Mouse (Mus musculus): ENCODE measurements around the gene Rpa2.
A peak's percentile ranks its signal among the peaks of the same experiment; 100 is the strongest.

Gene Rpa2

DNA sequence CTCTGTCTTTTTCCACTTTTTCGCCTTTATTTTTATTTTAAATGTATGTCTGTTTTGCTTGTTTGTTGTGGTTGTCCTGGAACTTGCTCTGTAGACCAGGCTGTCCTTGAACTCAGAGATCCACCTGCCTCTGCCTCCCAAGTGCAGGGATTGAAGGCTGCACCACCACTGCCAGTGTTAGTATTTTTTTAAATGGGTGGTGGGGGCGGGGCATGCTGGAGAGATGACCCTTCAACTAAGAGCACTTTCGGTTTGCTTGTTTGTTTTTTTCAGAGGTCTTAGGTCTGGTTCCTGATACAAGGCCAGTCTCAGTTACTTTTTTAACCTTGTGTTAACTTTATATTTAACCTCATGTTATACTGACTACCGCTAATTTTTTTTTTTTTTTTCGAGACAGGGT is 37.0 kb downstream of the Rpa2 start:
- no peak for DNase-seq

DNA sequence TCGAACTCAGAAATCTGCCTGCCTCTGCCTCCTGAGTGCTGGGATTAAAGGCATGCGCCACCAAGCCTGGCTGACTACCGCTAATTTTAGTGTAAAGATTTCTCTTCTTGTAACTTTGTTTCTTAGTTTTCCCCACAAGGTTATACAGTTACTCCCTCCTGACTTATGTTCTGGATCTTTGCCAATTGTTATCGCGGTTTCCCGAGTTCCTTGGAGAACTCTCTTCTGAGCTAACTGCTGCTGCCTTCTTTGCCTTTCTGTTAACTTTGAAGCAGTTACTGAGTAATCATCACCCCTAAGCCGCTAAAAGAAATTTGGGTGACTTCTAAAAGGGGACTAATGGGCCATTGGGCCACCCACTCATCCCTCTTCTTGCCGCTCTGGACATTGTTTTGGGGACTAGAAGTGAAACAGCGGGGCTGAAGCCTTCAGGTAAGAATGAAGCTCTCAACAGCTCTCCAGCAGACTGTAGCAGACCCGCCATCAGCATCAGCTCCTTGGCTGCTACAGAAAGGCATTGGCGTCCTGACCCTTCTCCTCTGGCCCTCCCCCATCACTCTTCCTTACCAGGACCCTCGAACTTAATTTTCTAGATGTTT is 37.6 kb downstream of the Rpa2 start:
- DNase-seq: no peak

DNA sequence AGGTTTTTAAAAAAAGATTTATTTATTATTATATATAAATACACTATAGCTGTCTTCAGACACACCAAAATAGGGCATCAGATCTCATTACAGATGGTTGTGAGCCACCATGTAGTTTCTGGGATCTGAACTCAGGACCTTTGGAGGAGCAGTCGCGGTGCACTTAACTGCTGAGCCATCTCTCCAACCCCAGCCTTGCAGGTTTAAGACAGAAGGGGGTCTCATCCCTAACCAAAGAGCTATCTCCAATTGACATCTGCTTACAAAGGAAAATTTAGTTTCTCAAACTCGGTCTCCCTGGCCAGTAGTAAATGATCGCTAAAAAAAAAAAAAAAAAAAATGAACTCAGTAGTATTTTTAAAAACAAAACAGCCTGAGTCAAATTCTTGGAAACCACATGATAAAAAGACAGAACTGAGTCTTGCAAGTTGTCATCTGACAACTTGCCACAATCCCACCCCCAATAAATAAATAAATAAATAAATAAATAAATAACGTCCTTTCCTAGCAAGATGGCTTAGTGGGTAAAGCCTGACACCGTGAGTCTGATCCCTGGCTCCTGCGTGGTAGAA is 38.6 kb downstream of the Rpa2 start:
- DNase-seq: no peak

DNA sequence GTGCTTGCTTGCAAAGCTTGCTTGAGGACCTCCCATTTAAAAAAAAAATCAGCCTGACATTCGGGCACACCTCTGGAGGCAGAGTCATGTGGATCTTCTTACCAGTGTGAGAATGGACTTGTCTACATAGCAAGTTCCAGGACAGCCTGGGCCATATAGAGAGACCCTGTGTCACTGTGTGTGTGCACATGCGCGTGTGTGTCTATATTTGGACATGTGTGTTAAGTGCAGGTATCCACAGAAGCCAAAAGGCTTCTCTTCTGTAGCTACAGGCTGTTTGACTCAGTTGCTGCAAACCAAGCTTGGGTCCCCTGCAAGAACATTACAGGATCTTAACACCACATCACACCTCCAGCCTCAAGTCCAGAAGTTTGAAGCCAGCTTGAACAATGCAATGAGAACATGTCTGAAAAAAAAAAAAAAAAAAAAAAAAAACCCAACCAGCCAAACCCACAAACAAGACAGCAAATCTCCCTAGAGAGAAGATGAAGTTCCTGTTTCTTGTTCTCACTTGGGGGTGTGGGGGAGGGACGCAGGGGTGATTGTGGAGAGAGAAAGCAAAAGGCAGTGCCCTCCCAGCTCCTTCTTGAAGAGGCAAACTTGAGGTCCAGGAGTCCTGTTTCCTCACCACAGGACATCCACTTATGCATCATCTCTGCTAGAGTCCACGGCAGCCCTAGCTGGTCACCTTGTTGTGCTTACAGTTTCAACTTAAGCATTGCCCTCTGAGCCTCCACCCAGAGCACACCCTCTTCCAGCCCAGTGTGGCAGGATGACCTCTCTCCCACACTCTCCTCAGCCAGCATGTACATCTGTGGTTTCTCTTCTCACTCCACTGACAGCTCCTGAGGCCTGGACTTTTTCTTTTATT is 39.9 kb downstream of the Rpa2 start:
- peak; percentile 28 for DNase-seq

DNA sequence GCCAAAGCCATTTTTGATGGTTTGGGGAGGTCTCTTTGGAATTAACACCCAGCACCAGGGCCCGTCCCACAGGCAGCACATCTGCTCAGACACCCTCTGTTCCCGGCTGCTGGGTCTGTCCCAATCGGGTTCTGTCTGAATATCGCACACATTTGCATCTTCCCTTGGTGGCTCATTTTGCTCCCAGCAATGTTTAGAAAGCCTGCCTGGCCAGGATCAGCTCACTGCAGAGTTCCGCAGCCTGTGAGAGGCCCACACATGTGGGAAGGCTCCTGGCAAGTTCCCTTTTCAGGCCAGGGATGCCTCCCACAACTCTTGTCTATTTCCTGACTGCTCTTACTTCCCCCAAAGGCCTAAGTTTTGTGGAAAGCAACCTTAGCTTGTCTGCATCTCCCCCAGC is 41.5 kb downstream of the Rpa2 start:
- peak; percentile 73 for DNase-seq

DNA sequence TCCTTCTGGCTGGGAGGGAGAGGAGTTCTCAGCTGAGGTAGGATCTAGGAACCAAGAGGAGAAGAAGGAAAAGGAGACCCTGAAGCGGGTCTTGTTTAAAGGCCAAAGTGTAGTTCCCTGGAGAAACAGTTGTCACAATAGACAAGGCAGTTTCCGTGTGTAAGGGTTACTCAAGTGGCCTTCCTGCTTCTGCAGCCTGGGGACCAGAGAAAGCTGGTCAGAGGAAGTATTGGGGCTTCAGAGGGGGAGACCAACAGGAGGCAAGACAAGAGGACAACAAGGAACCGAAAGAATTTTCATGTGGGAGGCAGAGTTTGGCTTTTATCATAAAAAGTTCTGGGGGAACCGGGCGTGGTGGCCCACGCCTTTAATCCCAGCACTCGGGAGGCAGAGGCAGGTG is 48.3 kb downstream of the Rpa2 start:
- DNase-seq: peak; percentile 27

DNA sequence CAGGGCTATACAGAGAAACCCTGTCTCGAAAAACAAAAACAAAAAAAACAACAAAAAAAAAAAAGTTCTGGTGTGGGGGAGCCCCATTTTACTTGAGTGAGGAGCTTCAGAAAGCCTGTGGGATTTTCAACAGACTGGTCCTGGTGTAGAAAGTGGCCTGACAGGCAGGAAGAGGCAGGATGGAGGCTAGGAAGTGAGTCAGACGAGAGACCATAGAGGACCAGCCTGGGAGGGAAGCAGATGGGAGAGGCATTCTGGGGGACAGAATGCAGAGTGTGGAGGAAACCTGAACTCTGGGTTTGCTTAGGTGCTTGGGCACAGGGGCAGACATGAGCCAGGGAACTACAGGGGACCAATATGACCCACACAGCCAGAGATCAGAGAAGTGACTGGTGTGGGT is 48.7 kb downstream of the Rpa2 start:
- DNase-seq: no peak

DNA sequence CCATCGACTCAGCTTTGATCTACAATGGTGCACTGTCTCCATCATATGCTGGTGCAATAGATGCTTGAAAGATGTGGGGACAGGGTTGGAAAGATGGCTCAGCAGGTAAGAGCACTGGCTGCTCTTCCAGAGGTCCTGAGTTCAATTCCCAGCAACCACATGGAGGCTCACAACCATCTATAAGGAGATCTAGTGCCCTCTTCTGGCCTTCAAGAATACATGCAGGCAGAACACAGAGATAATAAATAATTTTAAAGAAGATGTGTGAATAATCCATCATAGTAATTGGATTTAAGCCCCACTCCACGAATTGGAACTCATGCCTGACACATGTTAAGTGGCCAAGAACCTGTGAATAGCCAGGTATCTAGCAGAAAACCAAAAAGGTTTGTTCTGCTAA is 50.3 kb downstream of the Rpa2 start:
- DNase-seq: no peak

DNA sequence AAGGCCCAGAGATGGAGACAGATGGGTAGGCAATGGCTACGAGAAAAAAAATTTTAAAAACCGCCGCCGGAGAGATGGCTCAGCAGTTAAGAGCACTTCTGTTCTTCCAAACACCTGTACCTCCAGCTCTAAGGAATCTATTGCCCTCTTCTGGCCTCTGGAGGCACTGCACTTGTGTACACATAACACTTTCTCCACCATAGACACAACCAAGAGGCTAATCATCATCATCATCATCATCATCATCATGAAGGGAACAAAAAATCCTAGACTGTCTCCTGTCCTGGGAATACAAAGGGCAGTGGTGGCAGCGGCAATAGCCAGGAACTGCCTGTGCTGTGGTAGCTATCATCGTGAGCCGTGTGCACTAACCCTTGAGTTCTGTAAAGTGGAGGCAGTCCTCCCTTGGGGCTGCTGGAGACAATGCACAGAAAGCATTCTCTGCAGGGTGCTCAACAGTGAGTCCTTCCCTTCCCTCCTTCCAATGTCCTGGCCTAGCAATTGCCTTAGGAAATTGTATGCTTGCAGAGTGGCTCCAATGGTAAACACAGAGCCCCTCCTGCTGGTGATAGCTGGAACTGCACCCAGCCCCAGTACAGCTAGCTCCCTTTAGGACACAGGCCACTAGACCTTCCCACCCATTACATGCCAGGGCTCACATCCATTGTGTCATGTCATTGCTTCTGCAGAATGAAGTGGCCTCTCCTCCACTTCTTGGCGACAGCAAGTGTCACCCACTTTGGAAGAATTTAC is 55.7 kb downstream of the Rpa2 start:
- peak; percentile 47 for DNase-seq

All from layer of hippocampus, adult 9-11 months (tissue).